Mouse (Mus musculus): ENCODE measurements around the gene Samd11. TPM values are rescaled to one million over a fixed set of nuclear protein-coding genes. Genes with fewer than 3 reads are reported as not detected.

The Samd11 gene
- polyA plus RNA-seq, 1 experiment = 0.02 TPM

DNA sequence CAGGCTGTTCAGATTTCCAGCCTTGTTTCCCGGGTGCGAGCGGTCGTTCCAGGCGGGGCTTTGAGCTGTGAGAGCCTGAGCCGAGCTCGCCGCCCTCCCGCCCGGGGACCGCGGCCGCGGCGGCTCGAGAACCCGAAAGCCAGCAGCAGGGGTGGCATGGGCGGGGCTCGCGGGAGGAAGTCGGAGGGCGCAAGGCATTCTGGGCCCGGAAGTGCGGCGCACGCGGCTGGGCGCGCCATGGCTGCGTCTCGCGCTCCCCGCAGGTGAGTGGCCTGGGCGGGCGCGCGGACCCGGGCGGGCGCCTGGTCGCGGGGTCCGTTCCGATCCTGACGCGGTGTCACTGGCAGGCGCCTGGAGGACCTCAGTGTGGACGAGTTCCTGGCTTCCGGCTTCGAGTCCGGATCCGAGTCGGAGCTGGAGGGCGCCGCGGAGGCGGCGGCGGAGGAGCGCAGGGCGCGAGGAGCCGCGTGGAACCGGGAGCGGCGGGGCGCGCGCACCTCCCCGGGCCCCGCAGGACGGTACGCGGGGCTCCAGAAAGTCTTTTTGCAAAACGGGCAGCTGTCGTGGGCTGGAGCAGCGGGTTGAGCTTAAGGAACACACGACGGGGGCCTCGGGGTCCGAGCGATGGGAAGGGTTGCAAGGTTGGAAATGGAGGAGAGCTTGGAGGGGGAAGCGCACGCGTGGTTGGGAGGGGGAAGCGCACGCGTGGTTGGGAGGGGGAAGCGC is 19.5 kb downstream of the Samd11 start, which contains the start of gene Noc2l:
Gene Noc2l, plus strand, starts transcription at position 203 of the 726 bp plus-strand sequence.
- H3ac ChIP-seq (ENCODE audit: control insufficient read depth, insufficient read length) = peak within 1 kb of the TSS; percentile 66
- no peaks in the 10 kb centered on the region for H3K27me3 ChIP-seq (ENCODE audit: control insufficient read depth, insufficient read depth, insufficient read length)
- H3K79me2 ChIP-seq (ENCODE audit: control insufficient read depth, insufficient read depth) = peaks cover 3% of the 10 kb centered on the region
- H3K36me3 ChIP-seq (ENCODE audit: control insufficient read depth, insufficient read depth) = peaks cover 9% of the 10 kb centered on the region
- TF ChIP-seq REST (IDR thresholded peaks at IDR 0.05; ENCODE audit: insufficient read depth, insufficient read length) (no peak), TCF12 (IDR thresholded peaks at IDR 0.05; ENCODE audit: insufficient read depth, poor library complexity, severe bottlenecking) (no peak), E2F4 (IDR thresholded peaks at IDR 0.05; ENCODE audit: insufficient read depth) (peak; percentile 1), POLR2A (IDR thresholded peaks at IDR 0.05; ENCODE audit: insufficient read length, low read depth) (peak; percentile 91), POLR2AphosphoS2 (IDR thresholded peaks at IDR 0.05; ENCODE audit: insufficient read length, low read depth) (peak; percentile 83), TCF3 (IDR thresholded peaks at IDR 0.05; ENCODE audit: insufficient read length, low read depth) (peak; percentile 31), CEBPB (IDR thresholded peaks at IDR 0.05; ENCODE audit: insufficient read depth, poor library complexity, severe bottlenecking) (no peak), MYOG (IDR thresholded peaks at IDR 0.05; ENCODE audit: control insufficient read depth in 1 of 3, insufficient read depth in 1 of 3, insufficient read length in 2 of 3, low read depth in 2 of 3) (peak in 1 of 3 experiments; percentile 19), SRF (IDR thresholded peaks at IDR 0.05; ENCODE audit: control insufficient read depth, insufficient read length, low read depth) (no peak), MYOD1 (IDR thresholded peaks at IDR 0.05; ENCODE audit: control insufficient read depth in 1 of 3, insufficient read length in 2 of 3, low read depth in 2 of 3) (no peak), USF1 (IDR thresholded peaks at IDR 0.05; ENCODE audit: low read depth) (no peak), MAX (IDR thresholded peaks at IDR 0.05; ENCODE audit: low read depth) (no peak)
- H3K4me2 ChIP-seq (ENCODE audit: low read depth) = peak within 1 kb of the TSS; percentile 96
- H3K4me3 ChIP-seq = peak within 1 kb of the TSS; percentile 55

DNA sequence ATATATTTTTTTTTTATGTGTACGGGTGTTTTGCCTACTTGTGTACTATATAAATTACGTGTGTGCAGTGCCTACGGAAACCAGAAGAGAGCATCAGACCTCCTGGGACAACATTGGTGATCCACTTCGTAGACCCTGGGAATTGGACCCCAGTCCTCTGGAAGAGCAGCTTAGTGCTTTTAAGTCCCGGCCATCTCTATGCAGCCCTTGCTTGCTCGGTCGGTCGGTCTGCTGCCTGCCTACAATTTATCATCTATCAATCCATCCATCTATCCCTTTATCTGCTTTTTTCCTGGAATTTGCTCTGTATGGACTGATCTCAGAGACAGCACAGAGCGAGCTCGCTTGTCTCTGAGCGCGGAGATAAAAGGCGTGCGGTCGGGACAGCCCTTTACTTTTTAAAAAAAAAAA is 20.1 kb downstream of the Samd11 start:
- peaks cover 3% of the 10 kb centered on the region for H3K36me3 ChIP-seq (ENCODE audit: control insufficient read depth, insufficient read depth)
- peak overlapping the region; percentile 66 for H3ac ChIP-seq (ENCODE audit: control insufficient read depth, insufficient read length)
- peaks cover 3% of the 10 kb centered on the region for H3K79me2 ChIP-seq (ENCODE audit: control insufficient read depth, insufficient read depth)
- peak overlapping the region; percentile 92 for H3K4me2 ChIP-seq (ENCODE audit: low read depth)
- H3K27me3 ChIP-seq (ENCODE audit: control insufficient read depth, insufficient read depth, insufficient read length) = no peaks in the 10 kb centered on the region
- H3K4me3 ChIP-seq = peak overlapping the region; percentile 55
- no peak for TF ChIP-seq POLR2A (IDR thresholded peaks at IDR 0.05; ENCODE audit: insufficient read length, low read depth)
- no peak for TF ChIP-seq CEBPB (IDR thresholded peaks at IDR 0.05; ENCODE audit: insufficient read depth, poor library complexity, severe bottlenecking)
- TF ChIP-seq USF1 (IDR thresholded peaks at IDR 0.05; ENCODE audit: low read depth) = no peak
- no peak for TF ChIP-seq SRF (IDR thresholded peaks at IDR 0.05; ENCODE audit: control insufficient read depth, insufficient read length, low read depth)
- no peak for TF ChIP-seq E2F4 (IDR thresholded peaks at IDR 0.05; ENCODE audit: insufficient read depth)
- no peak for TF ChIP-seq MYOD1 (IDR thresholded peaks at IDR 0.05; ENCODE audit: control insufficient read depth in 1 of 3, insufficient read length in 2 of 3, low read depth in 2 of 3)
- TF ChIP-seq MYOG (IDR thresholded peaks at IDR 0.05; ENCODE audit: control insufficient read depth in 1 of 3, insufficient read depth in 1 of 3, insufficient read length in 2 of 3, low read depth in 2 of 3) = no peak
- no peak for TF ChIP-seq POLR2AphosphoS2 (IDR thresholded peaks at IDR 0.05; ENCODE audit: insufficient read length, low read depth)
- no peak for TF ChIP-seq TCF12 (IDR thresholded peaks at IDR 0.05; ENCODE audit: insufficient read depth, poor library complexity, severe bottlenecking)
- no peak for TF ChIP-seq TCF3 (IDR thresholded peaks at IDR 0.05; ENCODE audit: insufficient read length, low read depth)

DNA sequence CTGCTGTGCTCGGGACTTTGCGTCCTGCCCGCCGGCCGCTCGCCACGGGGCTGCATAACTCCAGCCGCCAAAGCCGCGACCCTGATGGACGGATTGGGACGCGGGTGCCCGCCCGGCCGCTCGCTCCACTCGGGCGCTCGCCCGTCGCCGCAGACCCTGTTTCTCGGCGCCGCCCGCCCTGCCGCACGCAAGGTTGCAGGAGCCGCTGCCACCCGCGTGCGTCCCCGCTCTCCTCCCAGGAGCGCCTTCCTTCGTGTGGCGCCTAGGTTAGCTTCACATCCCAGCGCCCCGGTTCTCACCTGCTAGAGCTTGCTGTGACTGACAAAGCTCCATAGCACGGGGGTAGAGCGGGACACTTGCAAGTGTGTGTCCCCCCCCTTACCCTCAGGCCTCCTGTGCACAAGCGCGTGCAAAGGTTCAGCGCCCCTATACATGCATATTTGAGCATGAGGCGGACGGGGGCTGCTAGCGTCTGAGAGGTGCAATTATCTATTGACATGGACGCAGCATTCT is 20.7 kb downstream of the Samd11 start, which contains the start of gene Plekhn1:
Gene Plekhn1, minus strand, starts transcription at position 157 of the 513 bp plus-strand sequence.
- TF ChIP-seq MYOG (IDR thresholded peaks at IDR 0.05; ENCODE audit: control insufficient read depth in 1 of 3, insufficient read depth in 1 of 3, insufficient read length in 2 of 3, low read depth in 2 of 3) = peak in 1 of 3 experiments; percentile 58
- peak; percentile 56 for TF ChIP-seq POLR2A (IDR thresholded peaks at IDR 0.05; ENCODE audit: insufficient read length, low read depth)
- TF ChIP-seq USF1 (IDR thresholded peaks at IDR 0.05; ENCODE audit: low read depth) = no peak
- peak within 1 kb of the TSS; percentile 55 for H3K4me3 ChIP-seq
- H3K36me3 ChIP-seq (ENCODE audit: control insufficient read depth, insufficient read depth) = no peaks in the 10 kb centered on the region
- no peaks in the 10 kb centered on the region for H3K27me3 ChIP-seq (ENCODE audit: control insufficient read depth, insufficient read depth, insufficient read length)
- H3K4me2 ChIP-seq (ENCODE audit: low read depth) = peak within 1 kb of the TSS; percentile 96
- peaks cover 3% of the 10 kb centered on the region for H3K79me2 ChIP-seq (ENCODE audit: control insufficient read depth, insufficient read depth)
- peak within 1 kb of the TSS; percentile 66 for H3ac ChIP-seq (ENCODE audit: control insufficient read depth, insufficient read length)

DNA sequence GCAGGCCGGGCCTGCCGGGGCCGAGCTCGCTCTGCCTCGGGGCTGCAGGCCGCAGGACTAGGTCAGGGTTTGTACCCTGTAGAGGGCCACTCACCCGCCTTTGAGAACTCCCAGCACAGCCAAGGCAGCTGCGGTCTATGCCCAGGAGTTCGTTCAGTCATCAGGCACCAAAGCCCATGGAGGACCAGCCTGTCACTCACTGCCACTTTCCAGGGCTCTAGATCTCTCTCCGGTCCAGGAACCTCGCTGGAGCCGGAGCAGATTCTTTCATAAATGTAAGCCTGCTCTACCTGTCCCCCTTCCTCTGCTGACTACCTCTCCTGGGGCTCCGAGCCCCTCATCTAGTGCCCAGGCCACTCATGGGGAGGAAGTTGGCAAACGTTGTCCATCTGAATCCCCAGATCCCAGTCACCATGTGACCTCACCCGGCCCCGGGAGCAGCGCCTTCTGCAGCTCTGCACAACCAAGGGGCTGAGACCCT is 21.4 kb downstream of the Samd11 start:
- Histone ChIP-seq H3K4me2 (ENCODE audit: low read depth) (peak overlapping the region; percentile 83), H3ac (ENCODE audit: control insufficient read depth, insufficient read length) (peak overlapping the region; percentile 66), H3K36me3 (ENCODE audit: control insufficient read depth, insufficient read depth) (no peaks in the 10 kb centered on the region), H3K27me3 (ENCODE audit: control insufficient read depth, insufficient read depth, insufficient read length) (no peaks in the 10 kb centered on the region), H3K79me2 (ENCODE audit: control insufficient read depth, insufficient read depth) (peaks cover 3% of the 10 kb centered on the region), H3K4me3 (peak overlapping the region; percentile 55)
- TF ChIP-seq REST (IDR thresholded peaks at IDR 0.05; ENCODE audit: insufficient read depth, insufficient read length) (no peak), MYOD1 (IDR thresholded peaks at IDR 0.05; ENCODE audit: control insufficient read depth in 1 of 3, insufficient read length in 2 of 3, low read depth in 2 of 3) (no peak), USF1 (IDR thresholded peaks at IDR 0.05; ENCODE audit: low read depth) (peak; percentile 30), MAX (IDR thresholded peaks at IDR 0.05; ENCODE audit: low read depth) (no peak), SRF (IDR thresholded peaks at IDR 0.05; ENCODE audit: control insufficient read depth, insufficient read length, low read depth) (no peak), MYOG (IDR thresholded peaks at IDR 0.05; ENCODE audit: control insufficient read depth in 1 of 3, insufficient read depth in 1 of 3, insufficient read length in 2 of 3, low read depth in 2 of 3) (no peak), TCF12 (IDR thresholded peaks at IDR 0.05; ENCODE audit: insufficient read depth, poor library complexity, severe bottlenecking) (no peak), TCF3 (IDR thresholded peaks at IDR 0.05; ENCODE audit: insufficient read length, low read depth) (no peak), E2F4 (IDR thresholded peaks at IDR 0.05; ENCODE audit: insufficient read depth) (no peak)

Measured in myocyte (in vitro differentiated cells).